Mouse (Mus musculus): ENCODE measurements around the gene Nr0b2. TPM values are rescaled to one million over a fixed set of nuclear protein-coding genes. Genes with fewer than 3 reads are reported as not detected.

Nr0b2 gene
- polyA plus RNA-seq, 1 experiment from 2014 or later, result 0.51 TPM

DNA sequence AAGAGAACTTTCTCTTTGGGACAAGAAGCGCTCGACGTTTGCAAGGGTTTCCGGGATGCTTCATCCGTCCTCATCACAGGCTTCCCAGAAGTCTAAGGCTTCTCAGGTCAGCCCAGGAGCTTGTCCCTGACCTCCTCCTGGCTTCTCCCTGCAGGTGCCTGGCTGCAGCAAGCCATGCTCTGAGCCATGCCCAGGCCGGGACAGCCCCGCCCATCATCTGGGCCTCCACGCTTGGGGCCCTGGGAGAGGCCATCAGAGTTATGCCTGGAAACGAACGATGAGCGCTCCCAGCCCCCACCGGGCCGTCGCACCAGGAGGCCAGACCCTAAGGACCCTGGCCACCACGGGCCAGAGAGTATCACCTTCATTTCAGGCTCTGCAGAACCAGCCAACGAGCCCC lies 25.4 kb upstream of the Nr0b2 start:
- Histone ChIP-seq H3K36me3 (peaks cover 31% of the 10 kb centered on the region), H3K4me1 (replicated peaks) (peaks cover 7% of the 10 kb centered on the region), H3K9me3 (replicated peaks) (no peaks in the 10 kb centered on the region), H3K27me3 (peaks cover 2% of the 10 kb centered on the region; the same call in 1 of the 2 replicates), H3K9ac (no peak overlapping the region), H3K4me3 (replicated peaks) (no peak overlapping the region), H3K27ac (no peak overlapping the region), H3K4me2 (no peak overlapping the region)
- WGBS (ENCODE audit: insufficient replicate concordance), result 65% methylated on average over 16 of the region's 16 CpGs
- ATAC-seq (ENCODE audit: low read depth) (no peak; the same call in 1 of the 2 replicates), DNase-seq (no peak)

DNA sequence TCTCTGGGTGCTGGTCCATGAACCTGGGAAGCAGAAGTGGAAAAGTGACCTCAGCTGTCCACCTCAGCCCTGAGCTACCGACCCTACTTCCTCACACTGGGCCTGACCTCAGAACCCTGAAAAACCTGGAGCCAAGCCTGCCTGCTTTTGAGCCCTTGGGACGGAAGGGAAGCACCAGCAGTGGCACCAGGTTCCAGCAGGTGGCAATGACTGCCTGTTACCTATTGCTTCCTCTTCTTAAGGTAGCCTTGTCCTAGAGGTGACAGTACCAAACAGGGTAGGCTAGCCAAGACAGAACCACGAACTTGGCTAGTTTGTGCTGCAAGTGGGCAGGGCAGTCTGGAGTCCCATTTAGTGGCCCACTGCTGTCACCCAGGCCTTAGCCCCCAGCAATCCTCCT lies 20.4 kb upstream of the Nr0b2 start:
- H3K36me3 ChIP-seq, result peaks cover 79% of the 10 kb centered on the region
- ATAC-seq (ENCODE audit: low read depth) (no peak), DNase-seq (no peak)

DNA sequence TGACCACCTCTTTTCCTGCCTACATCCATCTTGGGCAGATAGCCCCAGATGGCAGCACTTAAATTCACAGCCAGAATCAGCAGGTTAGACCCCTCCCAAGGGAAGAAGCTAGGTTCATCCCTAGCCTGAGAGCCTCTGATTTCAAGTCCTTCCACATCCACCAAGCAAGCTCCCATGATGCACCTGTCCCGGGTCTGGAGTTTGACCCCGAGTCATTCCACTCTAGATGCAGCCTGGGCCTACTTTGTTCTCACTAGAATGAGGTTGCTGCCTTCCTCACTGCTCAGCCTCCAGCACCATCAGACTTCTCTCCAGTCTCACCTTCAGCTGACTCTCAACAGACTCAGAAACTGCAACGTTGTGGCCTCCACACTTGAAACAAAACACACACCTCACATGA lies 17.1 kb upstream of the Nr0b2 start:
- no peaks in the 10 kb centered on the region for H3K4me1 ChIP-seq (replicated peaks)
- H3K27me3 ChIP-seq, result no peaks in the 10 kb centered on the region
- WGBS (ENCODE audit: insufficient replicate concordance), result 78% methylated on average over 3 of the region's 3 CpGs
- H3K9me3 ChIP-seq (replicated peaks), result no peaks in the 10 kb centered on the region
- H3K4me2 ChIP-seq, result no peak overlapping the region
- DNase-seq (no peak), ATAC-seq (ENCODE audit: low read depth) (no peak)
- no peak overlapping the region for H3K27ac ChIP-seq
- no peak overlapping the region for H3K4me3 ChIP-seq (replicated peaks)
- no peak overlapping the region for H3K9ac ChIP-seq
- H3K36me3 ChIP-seq, result peaks cover 96% of the 10 kb centered on the region

More for the DNA sequence above, 20.4 kb upstream of the Nr0b2 start:
- Histone ChIP-seq H3K27me3 (no peaks in the 10 kb centered on the region), H3K9me3 (replicated peaks) (no peaks in the 10 kb centered on the region), H3K4me2 (no peak overlapping the region), H3K9ac (no peak overlapping the region), H3K4me3 (replicated peaks) (no peak overlapping the region), H3K4me1 (replicated peaks) (peaks cover 6% of the 10 kb centered on the region), H3K27ac (no peak overlapping the region)
- 75% methylated on average over 3 of the region's 3 CpGs for WGBS (ENCODE audit: insufficient replicate concordance)

DNA sequence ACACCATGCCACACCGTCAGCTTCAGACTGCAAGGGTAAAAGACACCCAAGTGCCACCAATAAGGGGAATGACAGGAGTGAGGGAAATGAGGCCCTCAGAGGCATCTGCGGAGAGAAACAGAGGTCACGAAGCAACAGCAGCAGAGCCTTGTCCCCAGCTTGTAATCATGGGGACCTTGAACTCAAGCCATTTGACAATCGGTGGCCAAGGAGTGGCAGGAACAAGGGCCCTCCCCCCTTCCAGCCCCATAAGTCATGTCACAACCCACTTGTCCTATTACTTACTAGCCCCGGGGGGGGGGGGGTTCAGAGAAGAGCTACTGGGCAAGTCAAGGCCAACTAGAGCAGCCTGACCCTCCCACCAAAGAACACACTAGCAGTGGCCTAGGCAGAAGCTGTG lies 16.5 kb upstream of the Nr0b2 start:
- ATAC-seq (ENCODE audit: low read depth), result no peak
- Histone ChIP-seq H3K4me3 (replicated peaks) (no peak overlapping the region), H3K27me3 (no peaks in the 10 kb centered on the region), H3K4me1 (replicated peaks) (no peaks in the 10 kb centered on the region), H3K4me2 (no peak overlapping the region), H3K36me3 (peaks cover 96% of the 10 kb centered on the region), H3K9me3 (replicated peaks) (no peaks in the 10 kb centered on the region), H3K27ac (no peak overlapping the region), H3K9ac (no peak overlapping the region)
- WGBS (ENCODE audit: insufficient replicate concordance), result 82% methylated on average over 5 of the region's 5 CpGs
- no peak for DNase-seq

DNA sequence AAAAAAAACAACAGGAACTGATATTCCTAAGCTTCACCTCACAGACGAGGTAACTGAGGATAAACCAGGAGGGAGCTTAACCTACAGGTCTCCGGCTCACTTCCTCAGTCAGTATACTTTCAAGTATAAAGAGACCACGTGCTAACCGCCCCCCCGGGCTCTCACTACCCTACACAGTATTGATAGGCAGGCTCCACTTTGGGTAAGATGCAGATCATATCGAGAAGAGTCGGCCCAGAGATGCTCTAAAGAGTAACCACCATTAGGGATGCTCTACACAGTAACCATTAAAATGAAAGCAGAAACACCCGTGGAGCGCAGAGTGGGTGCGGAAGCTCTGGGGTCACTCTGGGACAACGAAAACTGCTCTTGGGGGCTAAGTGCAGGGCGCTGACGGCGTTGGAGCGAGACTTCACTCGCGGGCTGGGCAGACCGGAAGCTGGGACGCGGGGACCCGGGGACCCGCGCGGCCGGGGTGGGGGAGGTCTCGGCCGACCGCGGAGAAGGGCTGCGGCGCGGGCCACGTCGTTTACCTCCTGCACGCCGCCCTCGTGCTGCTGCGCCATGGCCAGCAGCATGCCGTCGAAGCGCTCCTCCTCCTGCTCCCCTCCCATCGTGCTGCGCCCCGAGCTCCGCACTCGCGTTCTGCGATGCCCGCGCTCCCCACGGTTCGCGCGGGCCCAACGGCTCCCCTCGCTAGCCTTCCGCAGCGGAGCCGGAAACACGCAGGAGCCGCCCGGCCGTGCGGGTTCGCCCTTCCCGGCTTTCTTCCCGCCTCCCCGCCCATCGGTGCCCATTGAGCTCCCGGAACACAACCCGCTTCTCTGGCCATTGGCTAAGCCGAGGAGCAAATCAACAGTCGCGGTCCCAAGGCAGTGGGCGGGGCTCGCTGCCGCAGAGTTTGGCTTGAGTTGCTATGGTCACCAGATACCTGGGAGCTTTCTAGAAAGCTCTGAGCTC lies 7.6 kb upstream of the Nr0b2 start, which contains the start of gene Nudc:
TSS of gene Nudc (minus strand) at position 725 of the 960 bp plus-strand sequence.
- peak; percentile 96 for DNase-seq
- no peaks in the 10 kb centered on the region for H3K27me3 ChIP-seq
- under 1% methylated on average over 73 of the region's 77 CpGs for WGBS (ENCODE audit: insufficient replicate concordance)
- peak within 1 kb of the TSS; percentile 91 for H3K9ac ChIP-seq
- H3K36me3 ChIP-seq, result peaks cover 30% of the 10 kb centered on the region
- peak within 1 kb of the TSS; percentile 90 for H3K4me2 ChIP-seq
- H3K9me3 ChIP-seq (replicated peaks), result no peaks in the 10 kb centered on the region
- H3K4me1 ChIP-seq (replicated peaks), result peaks cover 31% of the 10 kb centered on the region
- peak within 1 kb of the TSS; percentile 77 for H3K27ac ChIP-seq
- H3K4me3 ChIP-seq (replicated peaks), result peak within 1 kb of the TSS; percentile 89
- peak; percentile 98 for ATAC-seq (ENCODE audit: low read depth)

DNA sequence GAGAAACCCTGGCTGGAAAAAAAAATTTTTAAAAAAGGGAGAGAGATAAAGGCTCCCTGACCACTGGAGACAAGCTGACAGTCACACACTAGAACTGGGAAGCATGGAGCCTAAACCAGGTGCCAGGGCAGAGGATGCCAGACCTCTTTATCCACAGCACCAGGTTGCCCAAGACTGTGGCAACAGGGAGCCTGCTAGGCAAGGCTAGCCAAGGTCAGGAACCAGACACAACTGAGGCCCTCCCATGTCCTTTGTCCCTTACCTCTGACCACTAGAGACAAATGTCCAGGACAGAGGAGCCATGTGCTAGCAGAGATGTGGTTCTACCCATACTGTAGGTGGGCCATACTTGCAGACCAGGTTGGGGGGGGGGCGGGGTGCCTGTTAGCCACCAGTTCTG lies 1.1 kb upstream of the Nr0b2 start:
- no peak overlapping the region for H3K9ac ChIP-seq
- H3K27me3 ChIP-seq, result 0 out of 2 replicates have a peak, but pooled peaks cover 4% of the 10 kb centered on the region
- ATAC-seq (ENCODE audit: low read depth), result no peak
- no peak overlapping the region for H3K27ac ChIP-seq
- no peak for DNase-seq
- H3K9me3 ChIP-seq (replicated peaks), result no peaks in the 10 kb centered on the region
- WGBS (ENCODE audit: insufficient replicate concordance), result 75% methylated on average over 1 of the region's 1 CpGs
- no peaks in the 10 kb centered on the region for H3K36me3 ChIP-seq
- peaks cover 28% of the 10 kb centered on the region for H3K4me1 ChIP-seq (replicated peaks)
- H3K4me3 ChIP-seq (replicated peaks), result no peak overlapping the region
- no peak overlapping the region for H3K4me2 ChIP-seq

DNA sequence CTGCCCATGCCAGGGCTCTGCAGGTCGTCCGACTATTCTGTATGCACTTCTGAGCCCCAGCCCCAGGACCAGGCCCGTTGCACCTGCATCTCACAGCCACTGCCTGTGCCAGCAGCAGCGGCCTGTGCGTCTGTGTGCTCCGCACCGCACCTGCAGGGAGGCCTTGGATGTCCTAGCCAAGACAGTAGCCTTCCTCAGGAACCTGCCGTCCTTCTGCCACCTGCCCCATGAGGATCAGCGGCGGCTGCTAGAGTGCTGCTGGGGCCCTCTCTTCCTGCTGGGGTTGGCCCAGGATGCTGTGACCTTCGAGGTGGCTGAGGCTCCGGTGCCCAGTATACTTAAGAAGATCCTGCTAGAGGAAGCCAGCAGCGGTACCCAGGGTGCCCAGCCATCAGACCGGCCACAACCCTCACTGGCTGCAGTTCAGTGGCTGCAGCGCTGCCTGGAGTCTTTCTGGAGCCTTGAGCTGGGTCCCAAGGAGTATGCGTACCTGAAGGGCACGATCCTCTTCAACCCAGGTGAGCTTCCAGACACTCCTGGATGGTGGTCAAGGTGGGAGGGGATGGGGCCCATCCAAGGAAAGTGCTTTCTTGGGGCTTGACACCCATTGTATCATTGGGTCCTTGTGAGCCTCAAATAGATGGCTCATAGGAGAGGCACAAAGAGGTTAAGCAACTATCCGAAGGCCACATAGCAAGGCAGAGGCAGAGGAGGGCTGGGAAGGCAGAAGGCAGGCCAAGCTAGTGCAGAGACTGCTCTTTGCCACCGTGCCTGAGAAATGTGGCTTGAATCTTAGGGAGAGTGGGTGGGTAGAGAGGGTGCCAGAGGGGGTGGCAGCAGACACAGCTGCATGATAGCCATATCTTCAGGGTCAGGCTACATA lies 513 bp downstream of the Nr0b2 start:
- Histone ChIP-seq H3K4me2 (peak overlapping the region; percentile 30), H3K27me3 (0 out of 2 replicates have a peak, but pooled peaks cover 4% of the 10 kb centered on the region), H3K4me3 (replicated peaks) (no peak overlapping the region), H3K36me3 (no peaks in the 10 kb centered on the region), H3K27ac (peak overlapping the region; percentile 18; the same call in 1 of the 2 replicates), H3K9ac (no peak overlapping the region), H3K9me3 (replicated peaks) (no peaks in the 10 kb centered on the region), H3K4me1 (replicated peaks) (peaks cover 30% of the 10 kb centered on the region)
- ATAC-seq (ENCODE audit: low read depth), result no peak
- DNase-seq, result no peak
- WGBS (ENCODE audit: insufficient replicate concordance), result 44% methylated on average over 19 of the region's 19 CpGs

DNA sequence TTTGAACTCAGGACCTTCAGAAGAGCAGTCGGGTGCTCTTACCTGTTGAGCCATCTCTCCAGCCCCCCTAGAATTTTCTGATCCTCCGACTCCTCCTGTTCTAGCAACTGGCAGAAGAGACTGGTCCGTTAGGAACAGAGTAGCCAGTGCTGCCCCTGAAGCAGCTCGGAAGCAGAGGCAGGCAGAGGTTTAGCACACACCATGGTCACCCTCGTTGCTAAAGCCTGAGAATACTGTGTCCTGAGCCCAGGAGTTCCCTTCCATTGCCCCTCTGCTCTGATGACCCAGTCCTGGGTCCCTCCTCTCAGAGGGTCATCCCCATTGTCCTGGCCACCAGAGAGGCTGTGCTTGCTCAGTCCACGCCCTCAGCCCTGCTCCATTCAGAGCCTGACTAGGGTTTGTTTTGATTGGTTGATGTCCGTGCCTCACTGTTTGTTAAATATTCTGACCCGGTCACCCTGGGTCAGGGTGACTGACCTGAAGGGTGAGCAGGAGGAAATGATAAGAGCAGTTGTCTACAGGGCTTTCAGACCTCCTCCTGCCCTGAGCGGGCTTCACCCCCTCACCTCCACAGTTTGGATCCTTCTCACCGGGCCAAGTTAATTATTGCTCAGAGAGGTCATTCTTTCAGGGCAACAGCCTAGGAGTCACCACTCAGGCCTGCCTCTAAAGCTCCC lies 4.0 kb downstream of the Nr0b2 start:
- H3K9ac ChIP-seq, result no peak overlapping the region
- ATAC-seq (ENCODE audit: low read depth), result peak; percentile 86
- peak overlapping the region; percentile 63 for H3K27ac ChIP-seq
- H3K4me3 ChIP-seq (replicated peaks), result 0 out of 2 replicates have a peak overlapping the region, but pooled peaks have one; percentile 4
- H3K9me3 ChIP-seq (replicated peaks), result no peaks in the 10 kb centered on the region
- peak overlapping the region; percentile 28; the same call in 1 of the 2 replicates for H3K4me2 ChIP-seq
- H3K36me3 ChIP-seq, result no peaks in the 10 kb centered on the region
- 47% methylated on average over 10 of the region's 10 CpGs for WGBS (ENCODE audit: insufficient replicate concordance)
- H3K27me3 ChIP-seq, result 0 out of 2 replicates have a peak, but pooled peaks cover 4% of the 10 kb centered on the region
- no peak for DNase-seq
- H3K4me1 ChIP-seq (replicated peaks), result peaks cover 25% of the 10 kb centered on the region

DNA sequence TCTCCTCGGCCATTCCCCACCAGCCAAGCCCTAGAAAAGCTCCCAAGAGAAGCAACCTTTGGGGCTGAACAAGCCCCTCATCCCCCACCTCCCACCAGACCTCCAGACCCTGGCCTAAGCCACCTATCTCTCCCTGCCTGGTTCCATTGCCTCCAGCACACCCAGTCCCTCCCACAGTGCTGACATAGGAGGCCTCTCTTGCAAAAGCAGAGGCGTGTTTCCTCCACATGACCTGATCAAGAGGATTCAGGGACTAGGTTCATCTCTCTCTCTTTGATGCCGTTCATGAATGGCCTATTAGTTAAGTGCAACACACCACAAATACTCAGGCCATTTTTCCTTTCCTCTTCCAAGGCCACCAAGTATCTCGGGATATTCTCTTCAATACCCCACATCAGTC lies 6.7 kb downstream of the Nr0b2 start:
- DNase-seq, result no peak
- WGBS (ENCODE audit: insufficient replicate concordance), result 61% methylated on average over 4 of the region's 4 CpGs
- Histone ChIP-seq H3K27me3 (0 out of 2 replicates have a peak, but pooled peaks cover 4% of the 10 kb centered on the region), H3K27ac (no peak overlapping the region), H3K9ac (no peak overlapping the region), H3K4me3 (replicated peaks) (no peak overlapping the region), H3K4me2 (no peak overlapping the region), H3K36me3 (no peaks in the 10 kb centered on the region), H3K4me1 (replicated peaks) (peaks cover 3% of the 10 kb centered on the region; the same call in 1 of the 2 replicates), H3K9me3 (replicated peaks) (no peaks in the 10 kb centered on the region)
- ATAC-seq (ENCODE audit: low read depth), result no peak

DNA sequence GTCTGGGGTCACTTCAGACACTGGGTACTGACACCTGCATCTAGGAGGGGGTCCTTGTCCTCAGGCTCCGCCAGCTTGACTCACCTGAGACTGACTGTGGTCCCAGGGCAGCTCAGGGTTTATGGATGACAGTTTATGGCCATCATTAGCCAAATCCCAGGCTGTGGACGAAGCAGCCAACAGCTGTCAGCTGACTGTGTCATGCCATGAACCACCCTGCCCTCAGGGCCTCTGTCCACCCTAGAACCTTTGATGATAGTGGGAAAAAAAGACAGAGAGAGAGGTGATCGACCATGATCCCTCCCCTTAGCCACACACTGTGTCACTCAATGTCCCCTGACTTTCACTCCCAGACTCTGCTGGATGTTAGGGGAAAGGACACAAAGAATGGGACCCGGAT lies 8.4 kb downstream of the Nr0b2 start:
- WGBS (ENCODE audit: insufficient replicate concordance), result 49% methylated on average over 4 of the region's 4 CpGs
- H3K4me2 ChIP-seq, result no peak overlapping the region
- peaks cover 3% of the 10 kb centered on the region; the same call in 1 of the 2 replicates for H3K4me1 ChIP-seq (replicated peaks)
- no peak overlapping the region for H3K4me3 ChIP-seq (replicated peaks)
- H3K9me3 ChIP-seq (replicated peaks), result no peaks in the 10 kb centered on the region
- no peak overlapping the region for H3K9ac ChIP-seq
- H3K27me3 ChIP-seq, result no peaks in the 10 kb centered on the region
- no peak for DNase-seq
- no peak overlapping the region for H3K27ac ChIP-seq
- ATAC-seq (ENCODE audit: low read depth), result no peak
- H3K36me3 ChIP-seq, result no peaks in the 10 kb centered on the region

All from liver, embryonic 13.5 days (tissue).